Mouse (Mus musculus) small intestine, adult 2 months (tissue): Measurements from ENCODE around the gene Plekha8.

Experiments used
- CTCF ChIP-seq: fragments of 200-500 bp; IDR thresholded peaks from 2 replicates; pipeline ENCODE4 v1.5.1; 2012; ENCODE audit warnings: low read depth, mild to moderate bottlenecking, control low read depth, inconsistent platforms, low read length, moderate library complexity, mixed read lengths; ENCODE audit not compliant: insufficient replicate concordance, insufficient read length; ENCODE audit errors: extremely low read depth
- POLR2A ChIP-seq: fragments of 200-500 bp; IDR thresholded peaks from 2 replicates; pipeline ENCODE4 v1.6.1; 2012; ENCODE audit warnings: low read depth, mild to moderate bottlenecking, control low read depth, inconsistent platforms, low read length, moderate library complexity

GRCm38 (mm10) chr6:54564506-54564991 is 30.4 kb upstream of the Plekha8 start:
- TF ChIP-seq CTCF (no peak), POLR2A (no peak)
